Mouse (Mus musculus) heart, postnatal 0 days (tissue): Measurements from ENCODE around the gene Socs7.

Experiments
- CTCF ChIP-seq: IDR thresholded peaks from 2 replicates; pipeline ENCODE4 v1.5.1; 2016; ENCODE audit warnings: antibody characterized with exemption, control low read depth, low read depth
- EP300 ChIP-seq: IDR thresholded peaks from 2 replicates; pipeline ENCODE4 v1.6.1; 2016; ENCODE audit warnings: antibody characterized with exemption, low read depth

DNA sequence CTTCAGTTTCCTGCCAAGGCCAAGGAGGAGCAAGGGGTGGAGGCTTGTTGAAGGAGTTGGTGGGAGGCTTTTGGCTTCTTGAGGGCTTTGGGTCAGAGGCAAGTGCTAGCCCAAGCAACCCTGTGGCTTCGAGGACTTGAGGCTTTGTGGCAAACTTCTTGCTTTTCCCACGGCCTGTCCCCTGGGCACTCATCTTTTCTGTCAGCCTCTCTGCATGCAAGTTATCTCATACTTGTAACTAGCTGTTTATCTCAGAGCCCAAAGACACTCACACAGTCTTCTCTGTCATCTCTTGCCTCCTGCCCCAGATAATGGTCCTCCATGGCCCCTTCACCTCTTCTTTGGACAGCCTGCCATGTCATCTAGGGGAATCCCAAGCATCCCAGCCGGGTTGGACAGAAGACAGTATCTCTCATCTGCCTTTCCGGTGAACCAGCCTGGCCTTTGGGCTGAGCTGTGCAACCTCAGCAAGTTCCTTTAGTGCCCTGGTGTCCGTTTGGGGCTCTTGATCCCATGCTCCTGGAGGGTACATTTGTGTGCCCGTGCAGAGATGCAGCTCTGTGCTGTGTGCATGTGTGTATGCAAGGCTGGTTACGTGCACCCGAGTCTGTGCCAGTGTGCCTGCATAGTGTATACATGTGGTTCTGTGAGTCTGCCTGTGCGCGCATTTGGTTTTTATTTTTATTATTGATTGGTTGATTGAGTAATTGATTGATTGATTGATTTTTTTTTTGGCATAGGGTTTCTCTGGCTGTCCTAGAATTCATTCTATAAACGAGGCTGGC, 80.7 kb downstream of the Socs7 start:
- TF ChIP-seq CTCF (no peak), EP300 (no peak)
